Mouse (Mus musculus): ENCODE results near the gene Plxdc1. TPM values are rescaled to one million over a fixed set of nuclear protein-coding genes. Genes with fewer than 3 reads are reported as not detected.

Gene Plxdc1
- polyA plus RNA-seq, 1 experiment from 2014 or later = 1.0 TPM

DNA sequence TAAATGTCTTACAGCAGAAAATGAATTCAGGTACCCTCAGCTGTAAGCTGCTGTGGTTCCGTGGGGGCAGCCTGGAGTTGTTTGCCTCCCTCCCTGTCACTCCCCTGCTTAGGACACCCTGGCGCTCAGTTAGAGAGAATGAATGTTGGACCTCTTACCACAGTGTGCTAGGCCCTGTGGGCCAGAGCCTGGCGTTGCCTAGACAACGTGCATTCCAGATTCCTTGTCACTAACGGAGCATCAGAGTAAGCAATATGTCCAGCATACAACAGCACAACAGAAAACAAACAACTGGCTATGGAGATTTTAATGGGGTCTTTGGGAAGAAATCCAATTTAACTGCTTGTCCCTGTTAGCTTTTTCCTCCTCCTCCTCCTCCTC, 27.0 kb downstream of the Plxdc1 start:
- no peak for ATAC-seq (ENCODE audit: insufficient read depth, low FRiP score)
- Histone ChIP-seq H3K4me1 (ENCODE audit: control insufficient read depth, insufficient read depth, low read length) (peaks cover 3% of the 10 kb centered on the region; the same call in 1 of the 2 replicates), H3K4me2 (ENCODE audit: low read depth, low read length) (no peak overlapping the region), H3K36me3 (ENCODE audit: control insufficient read depth, insufficient read depth, low read length) (no peaks in the 10 kb centered on the region), H3K9ac (ENCODE audit: low read length) (no peak overlapping the region), H3K27me3 (ENCODE audit: control insufficient read depth, insufficient read depth, low read length) (no peaks in the 10 kb centered on the region), H3K9me3 (replicated peaks; ENCODE audit: control insufficient read depth, low read length) (no peaks in the 10 kb centered on the region), H3K4me3 (replicated peaks; ENCODE audit: low read length) (no peak overlapping the region), H3K27ac (ENCODE audit: low read length) (no peak overlapping the region)
- 63% methylated on average over 5 of the region's 5 CpGs for WGBS

DNA sequence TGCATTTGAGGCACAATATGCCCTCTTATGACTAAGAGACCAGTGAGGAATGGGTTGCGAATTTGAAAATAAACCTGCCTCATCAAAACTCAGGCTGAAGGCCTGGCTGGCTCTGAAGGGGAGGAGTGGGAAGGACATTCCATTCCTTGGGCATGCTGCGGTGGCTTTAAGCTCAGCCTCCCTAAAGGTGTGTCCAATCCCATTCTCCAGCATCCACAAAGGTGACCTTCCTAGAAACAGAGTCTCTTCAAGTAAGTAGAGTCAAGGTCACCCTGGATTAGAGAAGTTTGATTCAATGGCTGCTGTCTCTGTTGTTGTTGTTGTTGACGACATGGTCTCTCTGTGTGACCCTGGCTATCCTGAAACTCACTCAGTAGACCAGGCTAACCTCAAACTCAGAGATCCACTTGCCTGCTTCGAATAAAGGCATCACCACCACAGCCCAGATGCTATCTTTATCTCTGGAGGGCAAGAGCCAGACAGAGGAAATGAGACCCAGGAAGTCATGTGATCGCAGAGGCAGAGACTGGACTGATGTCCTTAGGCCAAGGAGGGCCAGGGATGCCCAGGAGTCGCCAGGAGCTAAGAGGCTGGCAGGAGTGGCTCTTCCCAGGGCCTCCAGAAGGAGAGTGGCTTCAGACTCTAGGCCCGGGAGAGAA, 27.5 kb downstream of the Plxdc1 start:
- Histone ChIP-seq H3K9me3 (replicated peaks; ENCODE audit: control insufficient read depth, low read length) (no peaks in the 10 kb centered on the region), H3K27me3 (ENCODE audit: control insufficient read depth, insufficient read depth, low read length) (no peaks in the 10 kb centered on the region), H3K4me2 (ENCODE audit: low read depth, low read length) (no peak overlapping the region), H3K27ac (ENCODE audit: low read length) (no peak overlapping the region), H3K4me1 (ENCODE audit: control insufficient read depth, insufficient read depth, low read length) (peaks cover 3% of the 10 kb centered on the region; the same call in 1 of the 2 replicates), H3K9ac (ENCODE audit: low read length) (no peak overlapping the region), H3K4me3 (replicated peaks; ENCODE audit: low read length) (no peak overlapping the region), H3K36me3 (ENCODE audit: control insufficient read depth, insufficient read depth, low read length) (no peaks in the 10 kb centered on the region)
- ATAC-seq (ENCODE audit: insufficient read depth, low FRiP score) = no peak
- 75% methylated on average over 7 of the region's 7 CpGs for WGBS

DNA sequence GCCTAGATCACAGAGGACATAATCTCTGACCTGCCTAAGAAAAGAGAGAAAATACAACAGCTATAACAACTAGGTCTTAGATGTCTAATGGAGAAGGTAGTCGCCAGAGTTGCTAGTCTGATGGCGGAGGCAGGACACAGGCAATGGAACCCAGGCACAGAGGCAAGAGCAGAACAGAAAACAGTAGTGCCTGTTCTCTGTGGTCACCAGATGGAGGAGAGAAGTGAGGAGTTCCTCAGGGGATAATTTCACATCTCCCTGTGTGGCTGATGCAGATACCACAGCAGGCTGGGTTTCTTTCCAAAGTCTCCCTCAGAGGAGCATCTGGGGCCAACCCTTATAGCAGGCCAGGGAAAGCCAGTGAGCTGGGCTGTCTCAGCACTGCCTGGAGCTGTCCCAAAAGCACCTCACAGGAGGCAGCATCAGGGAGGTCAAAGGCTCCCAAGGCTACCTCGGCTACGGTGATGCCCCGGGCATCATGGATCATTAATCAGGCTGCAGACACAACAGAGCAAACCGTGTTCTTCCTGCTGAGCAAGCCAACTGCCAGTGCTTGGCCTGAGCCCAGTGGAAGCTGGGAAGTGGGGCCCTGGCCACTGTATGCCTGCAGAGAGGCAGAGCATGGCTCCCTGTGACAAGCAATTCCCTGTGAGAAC, 29.2 kb downstream of the Plxdc1 start:
- 36% methylated on average over 6 of the region's 6 CpGs for WGBS
- no peak overlapping the region for H3K27ac ChIP-seq (ENCODE audit: low read length)
- no peak overlapping the region for H3K4me3 ChIP-seq (replicated peaks; ENCODE audit: low read length)
- H3K9me3 ChIP-seq (replicated peaks; ENCODE audit: control insufficient read depth, low read length) = no peaks in the 10 kb centered on the region
- H3K36me3 ChIP-seq (ENCODE audit: control insufficient read depth, insufficient read depth, low read length) = no peaks in the 10 kb centered on the region
- H3K4me2 ChIP-seq (ENCODE audit: low read depth, low read length) = no peak overlapping the region
- H3K9ac ChIP-seq (ENCODE audit: low read length) = no peak overlapping the region
- H3K27me3 ChIP-seq (ENCODE audit: control insufficient read depth, insufficient read depth, low read length) = no peaks in the 10 kb centered on the region
- peaks cover 3% of the 10 kb centered on the region; the same call in 1 of the 2 replicates for H3K4me1 ChIP-seq (ENCODE audit: control insufficient read depth, insufficient read depth, low read length)
- ATAC-seq (ENCODE audit: insufficient read depth, low FRiP score) = no peak

DNA sequence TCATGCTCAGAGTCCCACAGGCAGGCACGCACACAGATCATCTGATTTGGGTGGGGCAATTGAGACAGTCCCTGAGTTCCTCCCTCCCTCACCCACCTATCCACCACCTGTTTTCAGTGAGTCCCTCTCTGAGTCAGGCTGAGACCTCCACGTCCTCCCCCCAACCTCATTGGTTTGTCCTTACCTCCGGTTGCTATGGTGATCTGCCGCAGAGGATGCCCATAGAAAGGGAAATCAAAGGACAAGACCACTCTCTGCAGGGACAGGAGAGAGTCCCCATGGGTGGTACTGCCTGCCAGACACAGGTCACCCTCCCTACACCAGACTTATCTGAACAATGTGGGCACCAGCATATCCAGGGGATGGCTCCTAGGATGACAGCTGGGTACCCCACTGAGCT, 30.3 kb downstream of the Plxdc1 start:
- no peak overlapping the region for H3K27ac ChIP-seq (ENCODE audit: low read length)
- H3K36me3 ChIP-seq (ENCODE audit: control insufficient read depth, insufficient read depth, low read length) = no peaks in the 10 kb centered on the region
- peaks cover 3% of the 10 kb centered on the region; the same call in 1 of the 2 replicates for H3K4me1 ChIP-seq (ENCODE audit: control insufficient read depth, insufficient read depth, low read length)
- no peaks in the 10 kb centered on the region for H3K27me3 ChIP-seq (ENCODE audit: control insufficient read depth, insufficient read depth, low read length)
- no peak overlapping the region for H3K9ac ChIP-seq (ENCODE audit: low read length)
- H3K4me2 ChIP-seq (ENCODE audit: low read depth, low read length) = no peak overlapping the region
- 69% methylated on average over 4 of the region's 4 CpGs for WGBS
- no peak overlapping the region for H3K4me3 ChIP-seq (replicated peaks; ENCODE audit: low read length)
- no peaks in the 10 kb centered on the region for H3K9me3 ChIP-seq (replicated peaks; ENCODE audit: control insufficient read depth, low read length)
- no peak for ATAC-seq (ENCODE audit: insufficient read depth, low FRiP score)

DNA sequence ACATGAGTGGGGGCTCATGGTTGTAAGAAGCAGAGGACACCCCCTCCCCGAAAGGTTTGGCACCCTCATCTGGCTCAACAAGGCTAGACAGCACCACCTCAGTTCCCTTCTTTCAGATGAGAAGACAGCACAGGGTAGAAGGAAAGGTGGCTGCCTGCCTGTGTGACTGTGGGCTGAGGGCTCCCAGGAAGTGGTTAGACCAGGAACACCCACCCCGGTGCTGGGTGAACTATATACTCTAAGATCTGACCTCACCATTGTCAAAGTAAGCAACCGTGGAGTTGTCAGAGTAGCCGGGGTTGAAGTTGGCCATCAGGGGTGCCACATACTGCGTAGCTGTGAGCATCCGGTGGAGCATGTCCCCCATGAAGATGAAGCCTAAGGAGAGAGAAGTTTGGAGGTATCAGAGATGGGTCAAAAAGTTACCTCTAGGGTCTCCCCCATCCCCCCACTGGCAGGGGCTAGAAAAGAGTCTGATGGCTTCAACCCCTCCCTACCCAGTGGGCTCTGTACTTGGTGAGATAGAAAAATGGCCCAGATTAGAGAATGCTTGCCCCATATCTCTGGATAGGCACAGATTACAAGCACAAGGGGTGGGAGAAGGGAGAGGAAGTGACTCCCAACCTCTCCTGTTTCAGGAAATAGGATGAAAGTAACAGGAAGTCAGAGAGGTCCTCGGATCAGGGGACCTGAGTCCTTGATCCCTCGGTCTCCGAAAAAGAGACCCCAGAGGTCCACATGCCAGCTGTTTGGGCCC, 30.9 kb downstream of the Plxdc1 start:
- Histone ChIP-seq H3K27ac (ENCODE audit: low read length) (no peak overlapping the region), H3K36me3 (ENCODE audit: control insufficient read depth, insufficient read depth, low read length) (no peaks in the 10 kb centered on the region), H3K4me3 (replicated peaks; ENCODE audit: low read length) (no peak overlapping the region), H3K9me3 (replicated peaks; ENCODE audit: control insufficient read depth, low read length) (no peaks in the 10 kb centered on the region), H3K27me3 (ENCODE audit: control insufficient read depth, insufficient read depth, low read length) (no peaks in the 10 kb centered on the region), H3K4me2 (ENCODE audit: low read depth, low read length) (no peak overlapping the region), H3K4me1 (ENCODE audit: control insufficient read depth, insufficient read depth, low read length) (peaks cover 3% of the 10 kb centered on the region; the same call in 1 of the 2 replicates), H3K9ac (ENCODE audit: low read length) (no peak overlapping the region)
- ATAC-seq (ENCODE audit: insufficient read depth, low FRiP score) = no peak
- WGBS = 78% methylated on average over 9 of the region's 9 CpGs

DNA sequence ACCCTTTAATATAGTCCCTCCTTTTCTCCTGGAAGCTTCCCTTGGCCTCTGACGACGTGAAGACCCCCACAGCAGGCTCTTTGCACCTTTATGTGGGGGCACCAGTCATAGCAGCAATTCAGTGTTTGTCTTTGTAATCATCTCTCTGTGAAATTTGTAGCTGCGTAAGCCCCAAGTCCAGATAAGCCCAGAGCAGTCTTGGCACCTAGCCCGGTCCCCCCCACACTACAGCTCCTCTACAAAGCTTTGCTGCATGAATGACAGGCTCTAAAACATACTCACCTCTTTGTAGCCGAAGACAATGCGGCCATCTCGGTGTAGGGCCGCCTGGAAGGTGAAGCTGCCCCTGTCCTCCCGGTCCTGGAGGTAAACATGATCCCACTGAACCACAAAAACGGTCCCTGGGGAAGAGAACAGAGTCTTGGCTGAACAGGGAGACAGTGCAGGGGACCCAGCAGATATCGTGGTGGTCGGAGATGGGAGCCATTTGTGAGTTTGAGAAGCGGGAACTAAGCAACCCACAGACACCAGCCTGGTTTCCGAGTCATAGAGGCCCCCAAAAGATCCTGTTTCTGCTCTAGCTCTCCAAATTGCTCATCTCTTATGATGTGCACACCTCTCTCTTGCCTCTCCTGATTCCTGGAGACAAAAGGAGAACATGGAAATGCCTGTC, 31.6 kb downstream of the Plxdc1 start:
- WGBS = 49% methylated on average over 14 of the region's 14 CpGs
- no peak overlapping the region for H3K27ac ChIP-seq (ENCODE audit: low read length)

DNA sequence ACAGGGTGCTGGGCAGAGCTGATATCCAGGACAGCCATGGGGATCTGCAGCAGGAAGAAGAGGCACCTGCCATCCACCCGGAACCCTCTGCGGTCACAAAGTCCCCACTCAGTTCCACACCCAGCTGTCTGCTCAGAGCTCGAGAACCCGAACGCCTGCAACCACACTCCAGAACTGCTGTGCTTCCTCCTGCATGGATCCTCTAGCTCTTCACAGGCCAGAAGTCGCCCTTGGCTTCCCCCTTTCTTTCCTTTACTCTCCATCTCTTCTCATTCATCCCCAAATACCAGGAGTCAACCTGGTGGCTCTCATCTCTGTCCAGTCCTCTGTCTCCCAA, 32.3 kb downstream of the Plxdc1 start:
- no peak overlapping the region for H3K4me2 ChIP-seq (ENCODE audit: low read depth, low read length)
- H3K4me1 ChIP-seq (ENCODE audit: control insufficient read depth, insufficient read depth, low read length) = peaks cover 3% of the 10 kb centered on the region; the same call in 1 of the 2 replicates
- no peak overlapping the region for H3K27ac ChIP-seq (ENCODE audit: low read length)
- H3K9me3 ChIP-seq (replicated peaks; ENCODE audit: control insufficient read depth, low read length) = no peaks in the 10 kb centered on the region
- no peak overlapping the region for H3K4me3 ChIP-seq (replicated peaks; ENCODE audit: low read length)
- WGBS = 89% methylated on average over 6 of the region's 6 CpGs
- no peak for ATAC-seq (ENCODE audit: insufficient read depth, low FRiP score)
- no peaks in the 10 kb centered on the region for H3K27me3 ChIP-seq (ENCODE audit: control insufficient read depth, insufficient read depth, low read length)
- H3K9ac ChIP-seq (ENCODE audit: low read length) = no peak overlapping the region
- no peaks in the 10 kb centered on the region for H3K36me3 ChIP-seq (ENCODE audit: control insufficient read depth, insufficient read depth, low read length)

More for the DNA sequence above, 31.6 kb downstream of the Plxdc1 start:
- Histone ChIP-seq H3K4me1 (ENCODE audit: control insufficient read depth, insufficient read depth, low read length) (peaks cover 3% of the 10 kb centered on the region; the same call in 1 of the 2 replicates), H3K9ac (ENCODE audit: low read length) (no peak overlapping the region), H3K4me2 (ENCODE audit: low read depth, low read length) (no peak overlapping the region), H3K9me3 (replicated peaks; ENCODE audit: control insufficient read depth, low read length) (no peaks in the 10 kb centered on the region), H3K27me3 (ENCODE audit: control insufficient read depth, insufficient read depth, low read length) (no peaks in the 10 kb centered on the region), H3K36me3 (ENCODE audit: control insufficient read depth, insufficient read depth, low read length) (no peaks in the 10 kb centered on the region), H3K4me3 (replicated peaks; ENCODE audit: low read length) (no peak overlapping the region)
- no peak for ATAC-seq (ENCODE audit: insufficient read depth, low FRiP score)

DNA sequence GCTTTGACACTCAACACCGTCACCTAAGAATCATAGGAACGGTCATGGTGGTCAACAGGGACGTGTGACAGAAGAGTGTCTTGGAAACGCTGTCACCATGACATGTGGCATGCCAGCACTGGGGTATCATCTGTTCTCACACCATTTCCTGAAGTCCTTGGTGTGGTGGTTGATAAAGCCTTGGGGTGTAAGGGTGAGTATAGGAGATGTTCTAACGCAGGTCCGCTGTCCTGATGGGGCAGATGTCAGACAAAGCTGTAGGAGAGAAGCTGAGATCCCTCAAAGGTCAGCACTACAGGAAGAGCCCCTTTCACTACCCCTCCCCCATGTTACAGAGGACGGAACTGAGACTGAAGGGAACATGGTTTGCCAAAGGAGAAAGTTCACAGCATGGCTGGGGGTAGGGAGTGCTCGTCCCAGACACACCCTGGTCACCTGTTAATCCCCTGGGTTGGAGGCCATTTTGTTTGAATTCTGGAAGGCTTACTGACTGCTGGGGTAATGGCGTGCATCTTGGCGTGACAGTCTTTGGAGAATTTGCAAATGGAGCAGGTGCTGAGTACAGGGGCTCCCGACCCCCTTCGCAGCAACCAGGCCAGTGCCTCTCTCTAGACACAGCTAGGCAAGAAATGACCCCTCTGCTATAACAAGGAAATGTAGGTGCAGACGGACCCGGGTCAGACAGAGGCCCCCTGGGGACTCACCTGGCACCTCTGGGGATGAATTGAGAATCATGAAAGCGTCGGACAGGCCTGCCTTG, 32.9 kb downstream of the Plxdc1 start:
- no peaks in the 10 kb centered on the region for H3K36me3 ChIP-seq (ENCODE audit: control insufficient read depth, insufficient read depth, low read length)
- H3K9me3 ChIP-seq (replicated peaks; ENCODE audit: control insufficient read depth, low read length) = no peaks in the 10 kb centered on the region
- no peaks in the 10 kb centered on the region for H3K27me3 ChIP-seq (ENCODE audit: control insufficient read depth, insufficient read depth, low read length)
- H3K9ac ChIP-seq (ENCODE audit: low read length) = no peak overlapping the region
- H3K4me1 ChIP-seq (ENCODE audit: control insufficient read depth, insufficient read depth, low read length) = peaks cover 3% of the 10 kb centered on the region; the same call in 1 of the 2 replicates
- no peak for ATAC-seq (ENCODE audit: insufficient read depth, low FRiP score)
- H3K4me3 ChIP-seq (replicated peaks; ENCODE audit: low read length) = no peak overlapping the region
- WGBS = 80% methylated on average over 16 of the region's 16 CpGs
- no peak overlapping the region for H3K27ac ChIP-seq (ENCODE audit: low read length)
- no peak overlapping the region for H3K4me2 ChIP-seq (ENCODE audit: low read depth, low read length)
